Mouse (Mus musculus) liver, embryonic 14.5 days (tissue): ENCODE data around the gene Msi2. TPM values are rescaled to one million over a fixed set of nuclear protein-coding genes. Genes with fewer than 3 reads are reported as not detected.

ENCODE experiments used
- ATAC-seq: fragments of 200-750 bp; cut with Nextera tagmentation; 2 replicates; pipeline ENCODE4 v1.8.0; 2017; ENCODE audit warnings: moderate number of reproducible peaks, mild to moderate bottlenecking, moderate library complexity; ENCODE audit not compliant: insufficient read depth
- DNase-seq, 3 experiments: peaks; one replicate each; pipeline ENCODE4 v3.0.0-alpha.2; 2012 to 2013; ENCODE audit warnings: low read depth in 3 of 3, low spot score in 3 of 3
- H3K27ac ChIP-seq: fragments of 300-500 bp; sonication (generic); 2 replicates; pipeline ENCODE4 v1.5.1; 2014; ENCODE audit warnings: moderate library complexity, mild to moderate bottlenecking, control low read depth, inconsistent platforms
- H3K27me3 ChIP-seq: fragments of 300-500 bp; sonication (generic); 2 replicates; pipeline ENCODE4 v1.6.1; 2014; ENCODE audit warnings: mild to moderate bottlenecking, low read length, moderate library complexity; ENCODE audit not compliant: control insufficient read depth, insufficient read depth
- H3K36me3 ChIP-seq: fragments of 300-500 bp; sonication (generic); replicated peaks from 2 replicates; pipeline ENCODE4 v1.6.1; 2014; ENCODE audit warnings: low read depth; ENCODE audit not compliant: control insufficient read depth, insufficient read depth
- H3K4me1 ChIP-seq, 2 experiments: fragments of 200-500 bp in 1 of 2; fragments of 300-500 bp in 1 of 2; sonication (generic) in 1 of 2; replicated peaks; 2 replicates each; pipeline ENCODE4 v1.6.1; 2012 to 2014; ENCODE audit warnings: antibody characterized with exemption in 1 of 2, inconsistent platforms in 1 of 2, low read length in 1 of 2; ENCODE audit not compliant: control insufficient read depth in 2 of 2, insufficient read depth in 2 of 2
- H3K4me2 ChIP-seq: fragments of 300-500 bp; sonication (generic); 2 replicates; pipeline ENCODE4 v1.6.1; 2014; ENCODE audit warnings: low read depth, mild to moderate bottlenecking, control low read depth, moderate library complexity
- H3K4me3 ChIP-seq, 2 experiments: fragments of 200-500 bp in 1 of 2; fragments of 300-500 bp in 1 of 2; sonication (generic) in 1 of 2; 2 replicates each; pipeline ENCODE4 v1.5.1; 2012 to 2014; ENCODE audit warnings: low read depth in 2 of 2, low read length in 2 of 2, mild to moderate bottlenecking in 2 of 2, control low read depth in 1 of 2, inconsistent platforms in 1 of 2, moderate library complexity in 1 of 2; ENCODE audit not compliant: insufficient read depth in 1 of 2
- H3K9ac ChIP-seq: fragments of 300-500 bp; sonication (generic); replicated peaks from 2 replicates; pipeline ENCODE4 v1.6.1; 2014; ENCODE audit warnings: mild to moderate bottlenecking, control low read depth, moderate library complexity
- H3K9me3 ChIP-seq: fragments of 300-500 bp; sonication (generic); 2 replicates; pipeline ENCODE4 v1.6.1; 2016; ENCODE audit warnings: low read length, mixed read lengths; ENCODE audit not compliant: control insufficient read depth
- CTCF ChIP-seq: IDR thresholded peaks from 2 replicates; pipeline ENCODE4 v1.5.1; 2016; ENCODE audit warnings: antibody characterized with exemption, low read depth, control low read depth
- EP300 ChIP-seq: IDR thresholded peaks from 2 replicates; pipeline ENCODE4 v1.6.1; 2016; ENCODE audit warnings: antibody characterized with exemption, low read depth
- WGBS: fragments of 180-500 bp; shearing (Covaris S2); extraction: QIAGEN DNeasy Blood & Tissue Kit; methylation state at CpG from one replicate; pipeline ENCODE4 v1.1.7; 2014; ENCODE audit not compliant: insufficient replicate concordance; 5-methylcytosine and 5-hydroxymethylcytosine counted together
- polyA plus RNA-seq, 2 experiments: library from polyadenylated mRNA; depleted of rRNA in 1 of 2; stranded (reverse) in 1 of 2; unstranded in 1 of 2; fragments of >200 nt; fragmentation: Nextera tagmentation in 1 of 2; extraction: Ambion mirVana in 1 of 2; gene quantifications; 2 replicates each; pipeline versions ENCODE4 v1.2.1 to v1.2.3; 2012 to 2014

The Msi2 gene
- polyA plus RNA-seq, 2 experiments: 2.1 to 6.2 TPM

DNA sequence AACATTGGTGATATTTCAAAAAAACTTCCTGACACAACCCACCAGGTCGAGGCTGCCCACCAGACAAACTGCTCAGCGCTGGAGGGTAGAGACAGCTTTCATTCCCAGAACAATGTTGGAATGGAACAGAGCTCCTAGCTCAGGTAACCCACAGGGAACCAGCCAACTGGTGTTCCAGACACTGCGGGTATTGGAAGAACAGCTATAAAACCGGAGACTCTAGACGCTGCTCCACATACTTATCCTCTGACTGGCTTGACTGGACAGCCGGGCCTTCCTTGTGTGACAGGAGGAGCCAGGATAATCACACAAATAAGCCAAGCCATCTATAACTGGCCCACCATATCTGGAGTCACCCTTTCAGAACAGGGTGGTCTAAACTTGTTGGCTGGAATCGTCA is 169.9 kb downstream of the Msi2 start:
- H3K4me3 ChIP-seq: no peak overlapping the region
- H3K9me3 ChIP-seq: no peaks in the 10 kb centered on the region
- no peak for TF ChIP-seq CTCF
- no peak for TF ChIP-seq EP300
- DNase-seq (no peak), ATAC-seq (no peak)
- no peak overlapping the region for H3K4me2 ChIP-seq
- H3K36me3 ChIP-seq: no peaks in the 10 kb centered on the region
- H3K9ac ChIP-seq: no peak overlapping the region
- H3K27me3 ChIP-seq: no peaks in the 10 kb centered on the region
- H3K27ac ChIP-seq: no peak overlapping the region
- 83% methylated on average over 7 of the region's 7 CpGs for WGBS
- H3K4me1 ChIP-seq: peaks cover 5 to 16% of the 10 kb centered on the region in 2 experiments

DNA sequence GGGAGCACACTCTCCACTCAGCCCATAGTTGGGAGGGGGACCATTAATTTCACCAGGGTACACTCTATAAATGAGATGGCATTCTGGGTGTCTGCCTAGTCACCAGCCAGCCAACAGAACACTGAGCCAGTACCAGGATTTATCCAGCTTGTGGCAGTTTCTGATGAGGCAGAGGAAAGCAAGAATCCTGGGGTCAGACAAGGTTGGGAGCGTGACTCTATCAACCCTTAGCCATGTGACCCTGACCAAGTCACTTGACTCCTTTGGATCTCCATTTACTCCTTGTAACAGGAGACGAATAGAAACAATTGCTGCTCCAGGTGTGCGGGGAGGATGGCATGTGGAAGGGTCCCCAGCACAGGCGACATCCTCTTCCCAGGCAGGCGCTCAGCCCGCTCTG is 174.5 kb downstream of the Msi2 start:
- H3K36me3 ChIP-seq: no peaks in the 10 kb centered on the region
- no peaks in the 10 kb centered on the region for H3K4me1 ChIP-seq
- TF ChIP-seq CTCF (no peak), EP300 (no peak)
- H3K27ac ChIP-seq: no peak overlapping the region
- no peaks in the 10 kb centered on the region for H3K27me3 ChIP-seq
- WGBS: 83% methylated on average over 6 of the region's 6 CpGs
- no peaks in the 10 kb centered on the region for H3K9me3 ChIP-seq
- no peak overlapping the region for H3K9ac ChIP-seq
- DNase-seq (no peak), ATAC-seq (no peak)
- no peak overlapping the region for H3K4me2 ChIP-seq
- no peak overlapping the region for H3K4me3 ChIP-seq

DNA sequence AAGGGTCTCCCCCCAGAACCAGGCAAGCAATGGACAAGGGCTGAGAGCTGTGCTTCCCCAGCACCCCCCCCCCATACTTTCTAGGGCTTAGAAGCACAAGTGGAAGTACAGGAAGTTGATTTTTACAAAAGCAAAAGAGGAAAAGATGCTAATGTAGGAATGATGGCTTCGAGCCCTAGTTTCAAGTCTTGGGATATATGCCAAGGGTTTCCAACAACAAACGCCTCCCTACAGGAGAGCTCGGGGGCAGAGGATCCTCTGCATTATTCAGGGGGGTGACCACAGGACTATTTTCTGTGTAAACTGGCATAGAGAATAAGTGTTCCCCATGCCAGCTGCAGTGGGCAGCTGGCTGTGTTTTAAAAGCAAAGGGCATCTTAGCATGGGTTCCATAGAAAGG is 175.5 kb downstream of the Msi2 start:
- no peaks in the 10 kb centered on the region for H3K9me3 ChIP-seq
- DNase-seq: no peak
- no peak overlapping the region for H3K27ac ChIP-seq
- TF ChIP-seq EP300: no peak
- no peak for TF ChIP-seq CTCF
- WGBS: 77% methylated on average over 3 of the region's 3 CpGs
- no peaks in the 10 kb centered on the region for H3K36me3 ChIP-seq
- H3K4me1 ChIP-seq: no peaks in the 10 kb centered on the region
- no peak for ATAC-seq
- no peak overlapping the region for H3K4me3 ChIP-seq
- no peaks in the 10 kb centered on the region for H3K27me3 ChIP-seq
- no peak overlapping the region for H3K4me2 ChIP-seq
- H3K9ac ChIP-seq: no peak overlapping the region

DNA sequence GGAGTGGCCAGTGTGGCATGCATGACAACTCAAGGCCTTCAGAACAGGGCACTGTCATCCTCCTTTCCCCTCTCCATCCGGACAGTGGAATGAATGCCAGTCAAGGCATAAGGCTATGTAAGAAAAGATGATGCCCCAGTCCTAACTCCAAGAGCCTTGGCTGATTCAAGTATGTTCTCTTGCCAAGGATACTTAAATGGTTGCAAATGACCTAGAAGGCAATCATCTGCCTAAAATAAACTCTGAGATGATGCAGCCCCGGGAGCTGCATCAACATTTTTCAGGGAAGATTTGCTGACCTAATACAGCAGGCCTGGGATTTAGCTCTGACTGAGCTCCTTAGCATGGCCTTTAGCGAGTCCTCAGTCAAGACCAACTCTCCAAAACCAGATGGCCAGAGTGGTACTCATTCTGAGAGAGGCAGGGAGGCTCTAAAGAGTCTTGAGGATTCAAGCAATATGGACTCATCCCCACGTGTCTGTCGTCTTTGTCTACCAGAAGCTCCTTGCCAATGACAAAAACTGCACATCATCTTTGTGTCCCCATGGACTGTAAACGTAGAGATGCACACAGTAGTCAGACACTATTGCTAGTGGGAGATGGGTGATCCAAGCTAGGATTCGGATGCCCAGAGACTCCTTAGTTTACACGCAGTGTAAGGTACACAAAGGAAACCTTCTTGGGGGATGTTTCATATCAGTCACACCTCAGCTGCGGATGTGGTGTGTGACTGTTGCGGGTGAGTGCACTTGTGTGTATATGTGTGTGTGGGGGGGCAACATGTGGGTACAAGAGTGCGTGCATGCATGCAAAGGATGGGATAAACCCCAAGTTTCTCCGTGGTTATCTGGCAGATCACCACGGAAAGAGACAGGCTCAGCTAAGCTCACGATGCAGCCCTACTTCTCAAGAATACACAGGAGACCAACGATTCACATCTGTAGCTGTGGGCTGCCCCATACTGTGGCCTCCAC is 176.4 kb downstream of the Msi2 start:
- Histone ChIP-seq H3K9me3 (no peaks in the 10 kb centered on the region), H3K9ac (no peak overlapping the region), H3K4me2 (no peak overlapping the region), H3K27ac (no peak overlapping the region), H3K27me3 (no peaks in the 10 kb centered on the region), H3K4me1 (no peaks in the 10 kb centered on the region), H3K4me3 (no peak overlapping the region), H3K36me3 (no peaks in the 10 kb centered on the region)
- DNase-seq: no peak
- 74% methylated on average over 15 of the region's 15 CpGs for WGBS
- TF ChIP-seq CTCF: no peak
- TF ChIP-seq EP300: no peak
- ATAC-seq: no peak

DNA sequence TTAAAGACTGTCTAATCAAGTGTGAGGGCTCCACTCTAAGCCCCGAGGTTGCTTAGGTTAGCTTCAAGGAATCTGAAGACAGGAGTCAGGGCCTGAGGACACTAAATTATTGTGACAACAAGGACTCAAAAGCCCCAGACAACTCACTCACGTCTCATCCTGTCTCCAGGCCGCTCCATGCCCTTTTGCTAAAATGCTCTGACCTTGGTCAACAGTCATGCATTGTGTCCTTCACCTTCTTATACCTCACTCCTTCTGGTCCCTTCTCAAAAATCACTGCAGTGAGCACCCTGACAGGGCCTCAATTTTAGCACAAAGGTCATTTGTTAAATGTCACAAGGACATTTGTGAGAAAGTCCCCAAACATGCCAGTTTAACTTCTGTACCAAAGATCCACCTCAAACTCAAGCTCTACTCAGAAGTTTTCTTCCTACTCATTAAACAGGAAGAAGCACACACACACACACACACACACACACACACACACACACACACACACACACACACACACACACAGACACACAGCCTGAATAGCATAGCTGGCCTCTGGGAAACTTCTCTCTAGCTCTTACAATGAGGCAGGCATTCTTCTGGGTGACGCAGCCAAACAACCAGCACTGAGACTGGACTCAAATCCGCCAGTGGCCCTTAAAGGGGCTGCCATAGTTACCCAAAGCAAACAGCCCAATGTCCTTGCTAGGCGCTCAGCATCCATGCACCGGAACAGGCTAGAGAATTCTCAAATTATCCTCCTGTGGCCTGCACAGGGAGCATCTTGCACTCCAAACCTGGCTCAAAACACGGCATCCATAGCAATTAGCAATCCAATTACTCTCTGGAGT is 178.5 kb downstream of the Msi2 start:
- DNase-seq: no peak
- Histone ChIP-seq H3K4me2 (no peak overlapping the region), H3K9me3 (no peaks in the 10 kb centered on the region), H3K27ac (no peak overlapping the region), H3K4me3 (no peak overlapping the region), H3K36me3 (no peaks in the 10 kb centered on the region), H3K4me1 (no peaks in the 10 kb centered on the region), H3K9ac (no peak overlapping the region), H3K27me3 (no peaks in the 10 kb centered on the region)
- TF ChIP-seq CTCF (no peak), EP300 (no peak)
- no peak for ATAC-seq
- 68% methylated on average over 8 of the region's 8 CpGs for WGBS
